Comparison of ENCODE assay signal across 17 mouse cellular contexts in genomic region chrX:51886129-51886528, GRCm38 (mm10).
"Had no signal": no experiment of that assay in that cellular context is flagged by ENCODE, and none has a peak within 500 bp of the region (broad histone marks: within the 10 kb centered on the region; RNA-seq: fewer than 3 reads in every experiment).

No protein-coding gene starts in this region.

- H3K36me3 ChIP-seq: lung, embryonic 15.5 days; midbrain, embryonic 13.5 days; midbrain, embryonic 15.5 days; neural tube, embryonic 12.5 days; stomach, embryonic 15.5 days had no signal

- H3K4me3 ChIP-seq: lung, embryonic 15.5 days; megakaryocyte, embryonic 14.5 days; midbrain, embryonic 13.5 days; midbrain, embryonic 15.5 days; neural tube, embryonic 12.5 days; stomach, embryonic 15.5 days had no signal

- H3K27me3 ChIP-seq: lung, embryonic 15.5 days; midbrain, embryonic 13.5 days; midbrain, embryonic 15.5 days; neural tube, embryonic 12.5 days; stomach, embryonic 15.5 days had no signal

- H3K27ac ChIP-seq: lung, embryonic 15.5 days; macrophage; midbrain, embryonic 13.5 days; midbrain, embryonic 15.5 days; neural tube, embryonic 12.5 days; stomach, embryonic 15.5 days; stomach, postnatal 0 days had no signal

- ATAC-seq: lung, postnatal 0 days; midbrain, embryonic 13.5 days; midbrain, embryonic 15.5 days had no signal

- H3K9ac ChIP-seq: lung, embryonic 15.5 days; midbrain, embryonic 13.5 days; midbrain, embryonic 15.5 days; neural tube, embryonic 12.5 days; stomach, embryonic 15.5 days had no signal

- DNase-seq: lung, adult 2 months; lung, postnatal 14 days; lung, postnatal 36 days; right cerebral cortex, postnatal 14 days; thymus, adult 2 months; thymus, postnatal 25 days; thymus, postnatal 4 days had no signal

- H3K4me2 ChIP-seq: lung, embryonic 15.5 days; midbrain, embryonic 11.5 days; midbrain, embryonic 13.5 days; midbrain, embryonic 15.5 days; neural tube, embryonic 12.5 days; stomach, embryonic 15.5 days had no signal

- H3K9me3 ChIP-seq: lung, embryonic 15.5 days; megakaryocyte, embryonic 14.5 days; midbrain, embryonic 13.5 days; midbrain, embryonic 15.5 days; neural tube, embryonic 12.5 days; stomach, embryonic 15.5 days had no signal

- H3K4me1 ChIP-seq: lung, embryonic 15.5 days; megakaryocyte, embryonic 14.5 days; midbrain, embryonic 13.5 days; midbrain, embryonic 15.5 days; neural tube, embryonic 12.5 days; stomach, embryonic 15.5 days had no signal
